Mouse (Mus musculus) thymus, postnatal 0 days (tissue): ENCODE results near the gene Fkbp10. TPM values are rescaled to one million over a fixed set of nuclear protein-coding genes. Genes with fewer than 3 reads are reported as not detected.

Experiments
- DNase-seq: peaks from one replicate; pipeline ENCODE4 v3.0.0-alpha.2; 2015; ENCODE audit warnings: low spot score
- polyA plus RNA-seq: library from polyadenylated mRNA; unstranded; fragments of >200 nt; fragmentation: Nextera tagmentation; extraction: Ambion mirVana; gene quantifications from 2 replicates; pipeline ENCODE4 v1.2.1, GENCODE M21; 2015

Fkbp10 gene
- polyA plus RNA-seq, 1 experiment from 2014 or later = 12.2 TPM

DNA sequence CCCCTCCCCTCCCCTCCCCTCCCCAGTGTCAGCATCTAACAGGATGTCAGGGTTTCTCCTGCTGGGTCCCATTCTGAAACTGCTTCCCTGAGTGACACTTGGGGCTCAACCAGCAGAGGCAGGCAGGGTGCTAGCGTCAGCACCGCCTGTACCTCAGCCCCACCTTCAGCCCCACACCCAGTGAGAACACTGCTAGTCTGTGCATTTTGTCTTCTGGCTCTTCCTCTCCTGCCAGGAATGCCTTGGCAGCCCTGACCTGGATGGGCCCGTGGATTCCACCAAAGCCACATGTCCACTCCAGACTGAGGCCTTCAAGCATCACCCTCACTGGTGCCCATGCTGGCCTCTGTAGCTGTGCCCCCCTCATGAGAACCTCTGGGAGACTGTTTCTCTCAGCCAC lies 5.8 kb upstream of the Fkbp10 start:
- DNase-seq = peak; percentile 69

DNA sequence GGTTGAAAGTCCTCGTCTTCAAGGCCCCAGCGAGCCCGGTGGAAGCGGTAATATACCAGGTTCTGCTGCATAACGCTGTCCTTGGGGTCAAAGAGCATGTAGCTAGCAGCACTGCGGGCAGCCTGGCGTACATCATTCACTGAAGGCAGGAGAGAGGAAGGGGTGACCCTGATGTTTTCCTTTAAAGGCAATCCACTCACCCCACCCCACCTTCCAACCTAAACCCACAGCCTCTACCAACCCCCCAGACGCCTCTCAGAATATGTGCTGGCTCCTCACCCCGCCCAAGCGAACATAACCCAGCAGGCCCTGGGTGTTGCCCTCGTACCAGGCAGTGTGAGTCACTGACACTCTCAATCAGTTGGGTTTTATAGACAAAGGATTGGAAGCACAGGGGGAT lies 3.8 kb upstream of the Fkbp10 start:
- DNase-seq = peak; percentile 18

DNA sequence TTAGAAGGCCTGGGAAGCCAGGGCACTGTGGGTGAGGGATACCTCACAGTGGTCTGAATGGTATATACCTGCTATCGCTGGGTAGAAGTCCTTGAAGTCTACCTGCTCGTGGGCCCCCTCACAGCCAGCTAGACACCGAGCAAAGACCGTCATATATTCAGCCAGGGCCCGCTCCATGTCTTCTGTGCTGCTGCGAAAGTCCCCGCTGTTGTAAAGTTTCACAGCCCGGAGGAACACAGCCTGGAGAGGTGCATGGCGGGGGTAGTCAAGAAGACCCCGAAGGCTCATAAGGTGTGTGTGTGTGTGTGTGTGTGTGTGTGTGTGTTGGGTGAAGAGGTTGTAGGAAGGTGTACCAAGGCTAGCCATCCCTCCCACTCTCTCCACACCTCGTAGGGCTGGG lies 2.0 kb upstream of the Fkbp10 start:
- DNase-seq = no peak

DNA sequence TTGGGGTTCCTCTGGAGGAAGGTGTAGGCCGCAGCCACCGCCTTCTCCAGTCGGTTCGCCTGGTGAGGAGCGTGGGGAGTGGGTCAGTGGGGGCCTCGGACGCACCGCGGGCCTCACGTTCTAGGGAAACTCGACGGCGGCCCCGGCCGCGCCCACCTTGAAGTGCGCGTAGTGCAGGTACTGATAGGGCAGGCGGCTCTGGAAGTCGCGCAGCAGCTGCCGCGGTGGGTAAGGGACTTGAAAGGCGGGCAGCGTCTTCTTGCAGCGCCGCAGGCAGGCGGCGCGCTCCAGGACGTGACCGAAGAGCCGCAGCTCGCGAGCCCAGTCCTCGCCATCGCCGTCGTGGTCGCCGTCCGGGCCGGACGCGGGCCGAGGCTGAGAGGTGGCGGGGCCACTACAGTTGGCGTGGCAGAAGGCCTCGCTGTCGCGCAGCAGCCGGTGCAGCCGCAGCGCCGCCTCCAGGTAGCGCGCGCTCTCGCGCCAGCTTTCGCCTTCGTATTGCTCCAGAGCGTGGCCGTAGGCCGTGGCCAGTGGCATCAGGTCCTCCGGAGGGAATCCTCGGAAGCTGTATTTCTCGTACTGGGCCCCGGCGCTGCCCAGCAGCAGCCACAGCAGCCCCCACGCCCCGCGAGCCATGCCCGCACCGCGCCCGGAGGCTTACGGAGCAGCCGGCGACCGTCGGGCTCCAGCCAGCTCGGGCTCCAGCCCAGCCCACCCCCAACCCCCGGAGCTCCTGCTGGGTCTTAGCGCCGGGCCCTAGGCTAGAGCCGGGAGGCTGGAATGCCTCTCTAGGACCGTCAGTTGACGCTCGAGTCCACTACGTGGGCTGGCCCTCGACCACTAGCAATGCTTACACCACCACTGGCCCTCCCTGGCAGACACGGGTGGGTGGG lies 1.2 kb upstream of the Fkbp10 start, which contains the start of gene P3h4:
P3h4 (minus strand) TSS at position 816 of the 893 bp plus-strand sequence.
- DNase-seq = peak; percentile 64

DNA sequence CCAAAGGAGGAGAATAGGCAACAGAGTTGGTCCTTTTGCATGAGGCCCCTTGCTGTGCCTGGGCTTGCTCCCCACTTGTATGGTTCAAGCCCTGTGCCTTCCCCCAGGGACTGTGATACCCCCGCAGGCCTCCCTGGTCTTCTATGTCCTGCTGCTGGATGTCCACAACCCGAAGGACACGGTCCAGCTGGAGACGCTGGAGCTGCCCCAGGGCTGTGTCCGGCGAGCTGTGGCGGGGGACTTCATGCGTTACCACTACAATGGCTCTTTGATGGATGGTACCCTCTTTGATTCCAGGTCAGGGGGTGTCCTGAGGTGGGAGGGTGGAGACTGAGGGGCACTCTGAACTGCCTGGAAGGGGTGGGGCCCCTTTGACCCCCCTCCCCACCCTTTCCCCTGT lies 6.0 kb downstream of the Fkbp10 start:
- DNase-seq = no peak

DNA sequence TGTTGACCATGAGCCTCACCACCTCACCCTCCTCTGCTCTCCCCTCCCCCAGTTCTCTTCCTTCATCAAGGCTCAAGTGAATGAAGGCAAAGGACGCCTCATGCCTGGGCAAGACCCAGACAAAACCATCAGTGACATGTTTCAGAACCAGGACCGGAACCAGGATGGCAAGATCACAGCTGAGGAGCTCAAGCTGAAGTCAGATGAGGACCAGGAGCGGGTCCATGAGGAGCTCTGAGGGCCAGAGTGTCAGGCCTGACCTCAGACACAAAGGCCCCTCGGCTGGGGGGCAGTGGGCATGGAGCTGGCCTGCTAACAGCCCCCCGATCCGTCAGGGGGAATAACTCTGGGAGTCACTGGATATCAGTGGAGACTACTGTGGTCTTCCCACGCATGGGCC lies 8.3 kb downstream of the Fkbp10 start:
- DNase-seq = no peak

DNA sequence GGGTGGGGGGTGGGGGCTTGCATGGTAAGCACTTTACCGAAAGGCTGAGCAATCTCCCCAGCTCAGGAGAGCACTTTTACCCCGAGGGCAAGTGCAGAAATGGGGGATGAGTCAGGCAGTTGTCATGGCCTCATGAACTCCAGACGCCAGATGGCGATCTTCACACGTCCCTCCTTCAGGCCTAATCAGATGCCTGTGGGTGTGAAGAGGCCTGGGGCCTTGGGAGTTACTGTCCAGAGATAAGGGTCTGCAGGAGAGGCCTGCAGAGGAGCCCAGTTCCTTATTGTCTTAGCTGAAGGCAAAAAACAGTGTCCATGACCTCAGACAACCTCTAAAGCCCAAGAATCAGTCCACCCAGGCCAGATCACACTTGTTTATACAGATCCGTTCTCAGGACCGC lies 10.4 kb downstream of the Fkbp10 start:
- peak; percentile 55 for DNase-seq

DNA sequence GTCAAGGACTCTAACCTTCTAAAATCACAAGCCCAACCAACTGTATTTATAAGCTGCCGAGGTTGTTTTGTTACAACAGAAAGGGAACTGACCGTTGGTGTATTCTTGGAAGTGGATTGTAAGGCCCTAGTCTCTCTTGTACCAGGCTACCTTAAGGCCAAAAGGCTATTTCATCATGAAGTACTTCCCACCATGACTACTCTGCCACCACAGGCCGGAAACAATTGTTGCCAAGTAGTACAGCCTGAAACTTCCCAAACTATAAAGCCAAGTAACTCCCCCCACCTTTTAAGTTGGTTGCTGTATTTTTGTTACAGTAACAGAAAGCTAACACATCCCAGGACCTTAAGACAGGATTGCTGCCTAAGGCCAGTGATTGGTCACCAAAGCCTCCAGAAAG lies 11.3 kb downstream of the Fkbp10 start:
- no peak for DNase-seq

DNA sequence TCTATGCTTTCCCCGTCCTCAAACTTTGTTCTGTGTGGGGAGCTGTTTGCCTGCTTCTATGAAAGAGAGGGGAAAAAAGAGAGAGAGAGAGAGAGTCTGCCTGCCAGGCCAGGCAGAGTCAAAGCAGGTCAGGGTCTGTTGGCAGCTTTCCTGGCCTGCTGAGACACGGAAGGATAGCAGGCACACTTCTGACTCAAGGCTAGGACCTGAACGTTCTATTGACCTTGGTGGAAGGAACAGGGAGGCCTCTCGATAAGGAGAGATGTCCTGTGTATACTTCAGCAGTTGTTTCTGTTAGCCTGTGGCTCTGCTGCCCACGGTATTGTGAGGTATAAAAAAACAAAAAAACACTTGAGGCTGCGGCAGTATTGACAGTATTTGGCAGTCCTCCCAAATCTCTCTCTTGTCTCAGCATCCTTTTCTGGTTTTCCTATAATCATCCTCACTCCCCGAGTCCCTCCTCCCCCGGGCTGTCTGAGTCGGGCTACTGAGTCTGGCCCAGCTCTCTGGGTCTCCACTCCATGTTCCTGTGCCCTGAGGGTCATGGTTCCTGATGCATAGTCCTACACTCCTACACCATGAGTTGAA lies 13.2 kb downstream of the Fkbp10 start:
- no peak for DNase-seq

DNA sequence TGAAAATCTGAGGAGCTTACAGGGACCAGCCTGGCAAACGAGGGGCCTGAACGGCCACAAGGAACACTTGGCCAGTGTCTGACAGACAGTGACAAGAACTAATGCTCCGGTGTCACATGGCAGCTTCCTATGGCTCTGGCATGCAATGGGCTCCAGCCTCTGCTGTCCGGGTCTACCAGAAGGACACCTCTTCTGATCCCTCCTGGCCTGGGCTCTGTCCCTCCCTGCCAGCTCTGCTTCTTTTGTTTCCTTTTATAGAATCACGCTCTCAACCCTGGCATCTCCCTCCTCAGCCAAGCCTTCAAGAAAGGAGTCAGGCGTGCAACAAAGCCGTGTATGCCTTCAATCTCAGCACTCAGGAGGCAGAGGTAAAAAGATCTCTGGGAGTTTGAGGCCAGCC lies 14.6 kb downstream of the Fkbp10 start:
- no peak for DNase-seq

DNA sequence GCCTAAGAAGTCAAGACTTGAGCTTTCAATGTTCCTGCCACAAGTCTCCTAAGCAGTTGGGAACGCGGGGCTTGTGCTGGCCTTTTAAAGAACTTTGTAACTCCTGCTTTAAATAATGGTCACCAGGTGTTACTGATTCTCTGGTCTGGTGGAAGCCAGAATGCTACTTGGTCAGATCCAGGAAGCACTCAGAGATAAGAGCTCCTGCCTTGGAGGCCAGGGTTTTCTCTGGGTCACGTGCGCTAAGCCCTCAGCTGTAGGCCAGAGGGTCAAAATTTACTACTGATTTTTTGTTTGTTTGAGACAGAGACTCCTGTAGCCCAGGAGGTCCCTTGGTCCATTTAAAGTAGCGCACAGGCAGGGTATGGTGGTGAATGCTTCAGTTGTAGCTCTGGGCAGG lies 16.5 kb downstream of the Fkbp10 start:
- no peak for DNase-seq

DNA sequence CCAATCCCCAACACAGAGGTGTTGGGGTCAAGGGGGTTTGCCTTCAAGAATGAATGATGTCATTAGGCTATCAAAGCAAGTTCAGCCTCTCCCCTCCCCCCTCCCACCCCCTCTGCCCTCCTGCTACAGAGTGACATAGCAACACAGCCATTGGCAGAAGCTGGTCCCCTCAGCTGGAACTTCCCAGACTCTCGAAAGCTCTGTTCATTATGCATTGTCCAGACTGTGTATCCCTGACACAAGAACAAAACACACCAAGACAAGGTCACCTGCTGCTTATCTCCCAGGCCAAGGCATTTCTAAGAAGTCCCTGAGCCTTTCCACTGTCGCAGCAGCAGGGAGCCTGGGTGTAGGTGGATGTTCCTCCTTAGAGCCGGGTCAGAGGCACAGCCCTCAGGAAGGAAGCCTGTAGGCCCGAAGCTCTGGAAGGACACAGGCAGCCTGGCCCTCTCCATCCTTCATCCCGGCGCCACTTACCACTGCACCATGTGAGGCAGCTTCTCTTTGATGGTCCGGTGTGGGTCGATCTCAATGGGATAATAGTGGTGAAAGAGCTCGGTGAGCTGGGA lies 20.3 kb downstream of the Fkbp10 start:
- no peak for DNase-seq

DNA sequence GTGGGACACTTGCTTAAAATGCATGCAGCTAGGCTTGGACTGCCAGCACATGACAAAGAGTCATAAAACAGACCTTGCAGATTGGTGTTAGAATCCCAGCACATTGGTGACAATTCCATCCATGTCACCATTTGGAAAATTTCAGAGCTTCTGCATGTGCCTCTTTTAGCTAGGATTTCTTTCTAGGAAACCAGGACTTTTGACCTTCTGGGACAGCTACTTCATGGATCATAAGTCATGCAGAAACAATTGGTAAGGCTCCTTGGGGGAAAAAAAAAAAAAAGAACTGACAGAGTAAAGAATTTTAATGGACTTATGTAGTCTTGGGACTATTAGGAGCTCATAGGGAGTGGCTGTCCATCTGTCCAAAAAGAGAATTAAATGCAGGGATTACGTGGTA lies 22.4 kb downstream of the Fkbp10 start:
- no peak for DNase-seq

DNA sequence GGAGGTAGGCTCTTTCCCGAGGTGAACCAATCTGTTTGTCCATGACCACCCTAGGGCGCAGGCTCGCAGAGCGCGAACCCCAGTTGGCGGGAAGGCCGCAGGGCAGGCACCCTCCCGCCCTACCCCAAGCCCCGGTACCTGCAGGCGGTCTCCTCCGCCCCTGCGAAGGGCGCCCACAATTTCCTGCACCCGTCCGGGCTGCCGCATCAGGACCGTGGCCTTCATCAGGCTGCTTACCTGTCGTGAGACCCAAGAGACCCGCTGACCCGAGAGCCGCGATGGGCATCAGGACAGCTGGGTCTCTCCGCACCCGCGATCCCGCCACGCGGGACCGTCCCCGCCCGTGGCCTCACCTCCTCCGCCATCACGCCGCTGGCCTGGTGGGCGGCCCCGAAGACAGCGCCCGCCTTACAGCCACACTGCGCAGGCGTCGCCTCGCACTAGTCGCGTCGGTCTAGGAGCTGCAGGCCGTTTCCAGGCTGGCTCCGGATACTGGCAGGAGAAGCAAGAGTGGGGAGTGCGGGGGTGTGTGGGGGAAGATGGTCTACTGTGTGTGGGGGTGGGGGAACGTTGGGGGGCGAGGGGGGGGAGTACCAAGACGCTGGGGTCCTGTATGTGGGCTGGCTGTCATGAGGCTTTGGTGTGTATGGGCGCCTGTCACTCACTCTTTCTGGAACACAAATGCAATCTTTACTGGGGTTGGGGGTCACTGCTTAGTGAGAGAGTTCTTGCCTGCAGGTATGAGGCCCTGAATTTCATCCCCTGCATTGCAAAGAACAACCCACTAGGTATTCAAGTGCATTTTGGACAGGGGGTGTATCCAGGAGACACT lies 25.4 kb downstream of the Fkbp10 start:
- DNase-seq = peak; percentile 89

DNA sequence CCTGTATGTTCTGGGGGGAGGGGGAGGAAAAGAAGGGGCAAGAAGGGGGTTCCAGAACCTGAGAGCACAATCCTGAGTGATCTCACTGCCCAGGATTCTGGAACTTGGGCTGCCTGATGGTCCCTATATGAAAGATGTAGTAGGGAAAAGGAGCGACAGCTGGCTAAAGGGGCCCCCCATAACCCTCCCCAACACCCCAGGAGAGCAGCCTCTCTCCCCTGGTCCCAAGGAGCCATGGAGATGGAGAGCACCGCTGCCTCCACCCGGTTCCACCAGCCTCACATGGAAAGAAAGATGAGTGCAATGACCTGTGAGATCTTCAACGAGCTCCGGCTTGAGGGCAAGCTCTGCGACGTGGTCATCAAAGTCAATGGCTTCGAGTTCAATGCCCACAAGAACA lies 26.3 kb downstream of the Fkbp10 start, which contains the start of the genes Nt5c3b and Klhl10:
Nt5c3b (minus strand) TSS at position 12 of the 400 bp plus-strand sequence.
Klhl10 (plus strand) TSS at position 121 of the 400 bp plus-strand sequence.
- no peak for DNase-seq

DNA sequence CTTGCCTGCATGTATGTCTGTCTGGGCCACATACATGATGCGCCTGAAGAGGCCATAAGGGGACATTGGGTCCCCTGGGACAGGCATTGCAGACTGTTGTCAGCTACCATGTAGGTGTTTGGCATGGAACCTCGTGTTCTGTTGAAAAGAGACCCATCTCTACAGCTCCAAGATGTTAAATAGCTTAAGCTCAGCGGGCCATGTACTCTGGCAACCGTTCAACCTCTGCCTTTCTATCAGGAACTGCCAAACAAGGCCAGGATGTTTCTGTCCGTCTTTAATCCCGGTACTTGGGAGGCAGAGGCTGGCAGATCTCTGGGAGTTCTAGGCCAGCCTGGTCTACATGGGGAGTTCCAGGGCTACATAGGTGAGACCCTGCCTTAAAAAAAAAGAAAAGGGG lies 27.1 kb downstream of the Fkbp10 start:
- DNase-seq = no peak

DNA sequence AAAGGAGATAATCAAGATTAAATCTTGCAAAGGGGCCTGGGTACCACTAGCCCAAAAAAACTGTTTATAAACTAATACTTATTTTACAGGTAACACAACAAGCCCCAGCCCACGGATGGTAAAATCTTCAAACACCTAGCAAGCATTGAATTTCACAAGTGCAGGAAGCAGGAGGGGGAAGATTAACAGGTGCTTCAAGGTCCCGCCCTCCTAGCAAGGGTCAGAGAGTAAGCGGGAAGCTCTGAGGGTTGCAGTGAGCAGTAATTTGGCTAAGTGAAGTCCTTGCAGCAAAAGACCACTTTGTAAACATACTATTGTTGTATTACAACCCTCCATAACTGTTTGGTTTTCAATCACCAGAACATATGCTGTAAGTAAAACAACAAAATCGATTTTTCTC lies 41.8 kb downstream of the Fkbp10 start:
- no peak for DNase-seq

DNA sequence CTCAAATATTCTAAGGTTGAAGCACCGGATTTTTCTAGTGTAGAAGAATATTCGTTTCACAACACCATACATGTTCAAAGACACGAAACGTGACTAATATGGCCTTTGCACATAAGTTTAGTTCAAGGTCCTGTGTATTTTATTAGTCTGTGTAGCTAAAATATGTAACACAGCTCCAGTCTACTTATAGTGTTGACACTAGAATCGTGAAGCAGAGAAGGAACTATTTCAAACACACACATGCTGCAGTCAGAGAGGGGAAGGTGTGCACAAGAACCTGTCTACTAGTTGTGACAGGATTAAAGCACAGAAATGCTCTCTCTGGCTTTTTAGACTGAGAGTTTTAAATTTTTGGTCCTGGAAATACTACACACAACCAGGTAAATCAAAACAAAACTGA lies 42.2 kb downstream of the Fkbp10 start:
- no peak for DNase-seq

DNA sequence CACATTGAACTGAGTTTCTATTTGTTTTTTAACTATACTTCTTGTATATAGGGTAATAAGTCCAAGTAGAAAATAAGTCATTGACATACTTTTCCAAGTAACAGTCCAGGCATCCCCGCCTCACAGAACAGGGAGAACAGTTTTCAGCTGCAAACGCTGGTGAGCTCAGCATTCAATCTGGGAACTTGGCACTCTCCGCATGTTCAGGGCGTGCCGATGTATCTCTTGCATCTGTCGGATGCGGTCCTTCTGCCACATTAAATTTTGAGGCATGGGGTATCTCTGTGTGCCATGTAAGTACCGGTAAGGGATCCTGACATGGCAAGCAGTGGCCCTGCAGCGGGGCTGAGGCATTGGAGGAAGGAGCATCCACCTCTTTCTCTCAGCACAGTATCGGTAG lies 47.2 kb downstream of the Fkbp10 start:
- no peak for DNase-seq

DNA sequence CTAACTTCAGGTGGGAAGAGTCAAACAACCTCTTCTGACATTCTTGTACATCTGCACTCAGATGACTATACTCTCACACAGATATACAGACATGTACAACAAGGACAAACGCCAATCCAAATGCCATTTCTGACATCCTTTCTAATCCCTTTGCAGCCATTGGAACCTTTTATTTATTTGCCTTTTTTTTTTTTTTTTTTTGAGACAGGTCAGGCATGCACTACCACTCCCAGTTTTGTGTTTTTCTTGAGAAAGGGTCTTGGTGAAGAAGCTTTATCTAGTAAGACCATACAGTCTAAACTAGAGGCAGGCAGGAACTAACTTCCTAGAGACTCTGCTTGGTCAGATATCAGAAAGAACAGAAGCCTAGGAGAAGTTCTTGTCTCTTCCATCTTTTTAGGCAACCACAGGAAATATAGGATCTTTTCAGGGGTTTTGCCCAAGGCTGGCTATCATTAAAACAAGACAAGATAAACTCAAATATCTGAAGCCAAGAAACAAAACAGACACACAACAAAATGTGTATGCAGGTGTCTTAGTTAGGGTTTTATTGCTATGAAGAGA lies 49.8 kb downstream of the Fkbp10 start:
- DNase-seq = no peak

DNA sequence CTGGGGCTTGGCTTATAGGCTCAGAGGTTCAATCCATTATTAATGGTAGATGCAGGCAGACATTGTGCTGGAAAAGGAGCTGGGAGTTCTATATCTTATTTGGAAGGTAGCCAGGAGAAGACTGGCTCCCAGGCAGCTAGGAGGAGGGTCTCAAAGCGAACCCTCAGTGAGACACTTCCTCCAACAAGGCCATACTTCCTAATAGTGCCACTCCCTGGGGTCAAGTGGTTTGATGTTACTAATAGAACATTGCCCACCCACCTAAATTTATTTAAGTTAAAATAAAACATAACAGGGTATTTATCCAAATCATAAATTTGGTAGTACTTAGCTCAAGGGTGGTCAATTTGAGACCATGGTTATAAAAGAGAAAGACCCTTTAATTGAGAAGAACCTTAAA lies 50.3 kb downstream of the Fkbp10 start:
- DNase-seq = no peak
